Mouse (Mus musculus) frontal cortex, postnatal 14 days (tissue): ENCODE data around the gene Arrdc2.

Experiments
- DNase-seq, 2 experiments: peaks; one replicate each; pipeline ENCODE4 v3.0.0; 2022; ENCODE audit warnings: low spot score in 2 of 2

Gene Arrdc2

DNA sequence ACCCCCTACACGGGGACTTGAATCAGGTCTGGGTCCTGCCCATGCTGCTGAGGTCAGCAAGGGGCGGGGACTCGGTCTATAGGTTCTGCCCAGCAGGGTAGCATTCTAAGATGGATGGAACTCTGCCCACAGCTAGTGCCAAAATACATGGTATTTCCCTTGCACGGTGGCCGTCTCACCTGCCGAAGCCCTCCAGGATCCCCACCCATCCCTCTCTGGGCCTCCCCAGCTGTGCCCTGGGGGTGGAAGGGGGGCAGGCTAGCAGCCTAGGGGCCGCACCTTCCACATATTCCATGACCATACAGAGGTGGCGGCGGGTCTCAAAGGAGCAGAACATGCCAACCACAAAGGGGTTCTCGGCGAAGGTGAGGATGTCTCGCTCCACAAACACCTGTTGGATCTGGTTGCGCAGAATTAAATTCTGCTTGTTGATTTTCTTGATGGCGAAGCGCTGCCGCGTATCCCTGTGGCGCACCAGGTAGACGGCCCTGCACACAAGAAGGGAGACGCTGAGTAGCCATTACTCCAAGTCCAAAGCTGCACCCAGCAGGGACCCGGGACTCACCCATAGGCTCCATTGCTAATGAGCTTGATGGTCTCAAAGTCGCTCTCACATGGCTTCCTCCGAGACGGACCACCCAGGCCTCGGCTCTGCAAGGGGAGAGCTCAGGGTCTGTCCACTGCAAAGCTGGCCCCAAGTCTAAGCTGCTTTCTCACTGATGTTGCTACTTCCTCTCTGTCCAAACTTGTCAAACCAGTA lies 53.0 kb downstream of the Arrdc2 start:
- no peak for DNase-seq
